Mouse (Mus musculus): ENCODE measurements around the gene Slc9c1.

GRCm38 (mm10) chr16:45643944-45644343 lies 108.8 kb downstream of the Slc9c1 start:
- TF ChIP-seq CTCF (IDR thresholded peaks at IDR 0.05; ENCODE audit: borderline replicate concordance, control insufficient read depth, extremely low read depth, insufficient read depth, low read length, poor library complexity) (no peak), POLR2A (IDR thresholded peaks at IDR 0.05; ENCODE audit: control insufficient read depth, extremely low read depth, insufficient read depth, low read length, poor library complexity) (no peak)

Data from thymus, adult 2 months (tissue).